15 mouse cellular contexts compared by ENCODE assay signal in the genomic region with DNA sequence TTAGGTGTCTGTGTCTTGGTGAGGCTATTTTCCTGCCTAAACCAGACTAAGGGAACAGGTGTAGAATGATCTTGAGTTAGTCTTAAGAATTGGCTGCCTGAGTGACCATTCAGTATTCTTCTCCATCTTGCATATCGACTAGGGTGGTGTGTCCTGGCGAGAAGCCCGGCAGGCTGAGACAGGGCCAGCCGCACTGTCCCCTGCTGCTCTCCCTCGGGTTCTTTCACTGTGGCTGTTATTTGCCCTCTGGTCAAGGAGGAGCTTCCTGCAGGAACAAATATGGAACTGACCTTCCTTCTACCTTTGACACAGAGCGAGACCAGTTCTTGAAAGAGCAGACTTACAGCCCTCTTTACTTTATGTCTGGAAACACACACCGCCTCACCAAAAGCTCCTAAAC. TPM values are rescaled to one million over a fixed set of nuclear protein-coding genes. Genes with fewer than 3 reads are reported as not detected.
DNase-seq lines count a peak whose midpoint lies in the region; ATAC-seq lines count a peak whose summit lies in the region.
"Had no signal": no experiment of that assay in that cellular context is flagged by ENCODE, and none has a peak within 500 bp of the region (broad histone marks: within the 10 kb centered on the region; RNA-seq: fewer than 3 reads in every experiment).

No protein-coding gene starts in this region.

- ATAC-seq in kidney, embryonic 15.5 days (replicated peaks; ENCODE audit: low FRiP score), result no peak
- no peak for ATAC-seq in heart, embryonic 14.5 days (ENCODE audit: insufficient number of reproducible peaks, insufficient read depth, low FRiP score, low read depth)
- ATAC-seq in liver, embryonic 13.5 days (ENCODE audit: low read depth), result no peak

- no peak overlapping the region for H3K4me2 ChIP-seq in kidney, embryonic 15.5 days
- H3K4me2 ChIP-seq in heart, embryonic 14.5 days (ENCODE audit: low read length), result peak overlapping the region; percentile 37
- no peak overlapping the region for H3K4me2 ChIP-seq in liver, embryonic 13.5 days
- H3K4me2 ChIP-seq: midbrain, embryonic 12.5 days had no signal

- 86% methylated on average over 7 of the region's 7 CpGs for whole genome bisulfite sequencing in kidney, embryonic 15.5 days
- WGBS in heart, embryonic 14.5 days, result 33% methylated on average over 7 of the region's 7 CpGs
- 77% methylated on average over 7 of the region's 7 CpGs for WGBS in liver, embryonic 13.5 days (ENCODE audit: insufficient replicate concordance)

- H3K36me3 ChIP-seq in kidney, embryonic 15.5 days, result peaks cover 49% of the 10 kb centered on the region
- peaks cover 47% of the 10 kb centered on the region for H3K36me3 ChIP-seq in heart, embryonic 14.5 days (ENCODE audit: control insufficient read depth, insufficient read depth, low read length)
- peaks cover 44% of the 10 kb centered on the region for H3K36me3 ChIP-seq in liver, embryonic 13.5 days

- H3K4me1 ChIP-seq in kidney, embryonic 15.5 days, result peaks cover 11% of the 10 kb centered on the region
- H3K4me1 ChIP-seq in brown adipose tissue, adult 24 weeks (ENCODE audit: control insufficient read depth, insufficient read depth, insufficient read length, low read length), result peaks cover 4% of the 10 kb centered on the region; the same call in 1 of the 2 replicates
- H3K4me1 ChIP-seq in heart, embryonic 14.5 days (ENCODE audit: control insufficient read depth in 2 of 2, insufficient read depth in 2 of 2, low read length in 2 of 2), result peaks cover 19 to 56% of the 10 kb centered on the region in 2 experiments
- H3K4me1 ChIP-seq in liver, embryonic 13.5 days (replicated peaks), result peaks cover 63% of the 10 kb centered on the region

- H3K27ac ChIP-seq in kidney, embryonic 15.5 days, result no peak overlapping the region
- H3K27ac ChIP-seq in brown adipose tissue, adult 24 weeks (replicated peaks; ENCODE audit: low read depth, low read length), result peak overlapping the region; percentile 97
- peak overlapping the region; percentile 60 to 85 for H3K27ac ChIP-seq in heart, embryonic 14.5 days (replicated peaks in 1 of 2; ENCODE audit: control insufficient read depth in 1 of 2, insufficient read depth in 1 of 2, low read depth in 2 of 2, low read length in 2 of 2)
- H3K27ac ChIP-seq in liver, embryonic 13.5 days, result peak overlapping the region; percentile 54
- H3K27ac ChIP-seq: midbrain, embryonic 12.5 days had no signal

- no peak overlapping the region for H3K4me3 ChIP-seq in kidney, embryonic 15.5 days (replicated peaks)
- no peak overlapping the region for H3K4me3 ChIP-seq in brown adipose tissue, adult 24 weeks (ENCODE audit: insufficient read depth, low read depth, low read length)
- H3K4me3 ChIP-seq in heart, embryonic 14.5 days (ENCODE audit: control insufficient read depth in 1 of 2, insufficient read depth in 1 of 2, low read depth in 1 of 2, low read length in 2 of 2), result no peak overlapping the region
- no peak overlapping the region for H3K4me3 ChIP-seq in liver, embryonic 13.5 days (replicated peaks)
- H3K4me3 ChIP-seq: erythroblast, embryonic 14.5 days; midbrain, embryonic 12.5 days had no signal

- no peak overlapping the region for H3K9ac ChIP-seq in kidney, embryonic 15.5 days
- peak overlapping the region; percentile 57 for H3K9ac ChIP-seq in heart, embryonic 14.5 days (ENCODE audit: low read length)
- H3K9ac ChIP-seq in liver, embryonic 13.5 days, result no peak overlapping the region
- H3K9ac ChIP-seq: midbrain, embryonic 12.5 days had no signal

- no peaks in the 10 kb centered on the region for H3K27me3 ChIP-seq in kidney, embryonic 15.5 days
- no peaks in the 10 kb centered on the region for H3K27me3 ChIP-seq in heart, embryonic 14.5 days (ENCODE audit: control insufficient read depth, insufficient read depth, low read length)
- no peaks in the 10 kb centered on the region for H3K27me3 ChIP-seq in liver, embryonic 13.5 days
- H3K27me3 ChIP-seq: midbrain, embryonic 12.5 days had no signal

- peak; percentile 15 for DNase-seq in kidney, adult 18-20 months
- DNase-seq in liver, embryonic 13.5 days, result no peak
- DNase-seq in thymus, postnatal 36 days, result no peak
- no peak for DNase-seq in ovary, adult 18-20 months (ENCODE audit: low spot score)
- DNase-seq: lung, postnatal 4 days; right cerebral cortex, postnatal 25 days; thymus, adult 18-20 months had no signal

- no peaks in the 10 kb centered on the region for H3K9me3 ChIP-seq in kidney, embryonic 15.5 days (replicated peaks)
- no peaks in the 10 kb centered on the region for H3K9me3 ChIP-seq in heart, embryonic 14.5 days (ENCODE audit: control insufficient read depth, low read length)
- H3K9me3 ChIP-seq in liver, embryonic 13.5 days (replicated peaks), result no peaks in the 10 kb centered on the region
- H3K9me3 ChIP-seq: midbrain, embryonic 12.5 days had no signal

RNA-seq across cellular contexts. Expression of a gene that starts 5.2 kb away (rescaled TPM):
- not detected in 2 replicates for polyA plus RNA-seq in kidney, embryonic 15.5 days (2015; fragmentation: Nextera tagmentation; extraction: Ambion mirVana)
- polyA plus RNA-seq in brown adipose tissue, adult 24 weeks (2012; ENCODE audit: insufficient read depth, insufficient read length, missing spikeins), result 2.9 TPM in 1 of 2 replicates, not detected in the other
- polyA plus RNA-seq in heart, embryonic 14.5 days (2014; fragmentation: Nextera tagmentation; extraction: Ambion mirVana), result 4.4 and 4.9 TPM in 2 replicates
- not detected in 2 replicates for polyA plus RNA-seq in liver, embryonic 13.5 days (2015; fragmentation: Nextera tagmentation; extraction: Ambion mirVana)
- polyA plus RNA-seq: activated CD4-positive, CD25-positive, alpha-beta regulatory T cell, adult 4 months; CD4-positive, CD25-positive, alpha-beta regulatory T cell, adult 4 months; liver, embryonic 16.5 days; midbrain, embryonic 12.5 days had no signal

RNA-seq across cellular contexts. Expression of a gene that starts 5.2 kb away (rescaled TPM):
- polyA plus RNA-seq in kidney, embryonic 15.5 days (2015; fragmentation: Nextera tagmentation; extraction: Ambion mirVana), result 167 and 189 TPM in 2 replicates
- polyA plus RNA-seq in brown adipose tissue, adult 24 weeks (2012; ENCODE audit: insufficient read depth, insufficient read length, missing spikeins), result 1,266 and 1,331 TPM in 2 replicates
- polyA plus RNA-seq in heart, embryonic 14.5 days (2014; fragmentation: Nextera tagmentation; extraction: Ambion mirVana), result 337 TPM in 2 replicates
- polyA plus RNA-seq in liver, embryonic 13.5 days (2015; fragmentation: Nextera tagmentation; extraction: Ambion mirVana), result 331 and 350 TPM in 2 replicates

RNA-seq across cellular contexts. Expression of a gene that starts 10.0 kb away (rescaled TPM):
- polyA plus RNA-seq in kidney, embryonic 15.5 days (2015; fragmentation: Nextera tagmentation; extraction: Ambion mirVana), result 1.1 and 5.7 TPM in 2 replicates
- 15.5 and 17.0 TPM in 2 replicates for polyA plus RNA-seq in brown adipose tissue, adult 24 weeks (2012; ENCODE audit: insufficient read depth, insufficient read length, missing spikeins)
- 364 and 390 TPM in 2 replicates for polyA plus RNA-seq in heart, embryonic 14.5 days (2014; fragmentation: Nextera tagmentation; extraction: Ambion mirVana)
- polyA plus RNA-seq in liver, embryonic 13.5 days (2015; fragmentation: Nextera tagmentation; extraction: Ambion mirVana), result 22.3 and 24.2 TPM in 2 replicates

RNA-seq across cellular contexts. Expression of a gene that starts 10.1 kb away (rescaled TPM):
- 0.14 and 0.27 TPM in 2 replicates for polyA plus RNA-seq in kidney, embryonic 15.5 days (2015; fragmentation: Nextera tagmentation; extraction: Ambion mirVana)
- polyA plus RNA-seq in brown adipose tissue, adult 24 weeks (2012; ENCODE audit: insufficient read depth, insufficient read length, missing spikeins), result not detected in 2 replicates
- polyA plus RNA-seq in heart, embryonic 14.5 days (2014; fragmentation: Nextera tagmentation; extraction: Ambion mirVana), result 0.15 TPM in 1 of 2 replicates, not detected in the other
- polyA plus RNA-seq in liver, embryonic 13.5 days (2015; fragmentation: Nextera tagmentation; extraction: Ambion mirVana), result 0.05 TPM in 1 of 2 replicates, not detected in the other
- polyA plus RNA-seq: erythroblast, embryonic 14.5 days had no signal

RNA-seq across cellular contexts. Expression of a gene that starts 57.4 kb away (rescaled TPM):
- polyA plus RNA-seq in kidney, embryonic 15.5 days (2015; fragmentation: Nextera tagmentation; extraction: Ambion mirVana), result 0.35 and 0.49 TPM in 2 replicates
- not detected in 2 replicates for polyA plus RNA-seq in brown adipose tissue, adult 24 weeks (2012; ENCODE audit: insufficient read depth, insufficient read length, missing spikeins)
- polyA plus RNA-seq in heart, embryonic 14.5 days (2014; fragmentation: Nextera tagmentation; extraction: Ambion mirVana), result not detected in 2 replicates
- 2.6 and 2.8 TPM in 2 replicates for polyA plus RNA-seq in liver, embryonic 13.5 days (2015; fragmentation: Nextera tagmentation; extraction: Ambion mirVana)
- polyA plus RNA-seq: activated CD4-positive, CD25-positive, alpha-beta regulatory T cell, adult 4 months; CD4-positive, CD25-positive, alpha-beta regulatory T cell, adult 4 months; erythroblast, embryonic 14.5 days; midbrain, embryonic 12.5 days had no signal

Comparison
In these comparisons a context has a peak if more than half of its experiments do, and no peak if none do; other contexts are left out.
1. RNA of a gene that starts 10.0 kb away (polyA plus RNA-seq): 364 to 390 TPM in heart, embryonic 14.5 days; 22.3 to 24.2 TPM in liver, embryonic 13.5 days, 15.5 to 17.0 TPM in brown adipose tissue, adult 24 weeks and 1.1 to 5.7 TPM in kidney, embryonic 15.5 days; every median in the first group is over 10 times any median in the second.